Mouse (Mus musculus): ENCODE results near the gene Fntb. TPM values are rescaled to one million over a fixed set of nuclear protein-coding genes. Genes with fewer than 3 reads are reported as not detected.
A peak's percentile ranks its signal among the peaks of the same experiment; 100 is the strongest.

Fntb gene
- polyA plus RNA-seq, 1 experiment from 2014 or later = 18.9 TPM

GRCm38 (mm10) chr12:76924904-76925604 is 159.7 kb downstream of the Fntb start:
- H3K9me3 ChIP-seq (ENCODE audit: low read length) = no peaks in the 10 kb centered on the region
- ATAC-seq = no peak
- 89% methylated on average over 10 of the region's 10 CpGs for WGBS
- no peaks in the 10 kb centered on the region; the same call in 1 of the 2 replicates for H3K4me1 ChIP-seq (ENCODE audit: insufficient read depth, low read depth, low read length)
- TF ChIP-seq EP300 (IDR thresholded peaks at IDR 0.05) (no peak), CTCF (IDR thresholded peaks at IDR 0.05) (no peak)
- H3K4me2 ChIP-seq (replicated peaks; ENCODE audit: low read depth, low read length) = no peak overlapping the region
- no peak overlapping the region for H3K4me3 ChIP-seq (ENCODE audit: low read depth, low read length)
- H3K27ac ChIP-seq (ENCODE audit: low read length) = no peak overlapping the region
- H3K36me3 ChIP-seq (ENCODE audit: insufficient read depth, low read length) = peaks cover 5% of the 10 kb centered on the region; the same call in 1 of the 2 replicates
- no peak for DNase-seq (ENCODE audit: low spot score)
- no peak overlapping the region for H3K9ac ChIP-seq (replicated peaks; ENCODE audit: low read depth)
- no peaks in the 10 kb centered on the region for H3K27me3 ChIP-seq (replicated peaks; ENCODE audit: insufficient read depth, low read length)

GRCm38 (mm10) chr12:76926338-76926945 is 161.1 kb downstream of the Fntb start:
- TF ChIP-seq CTCF (IDR thresholded peaks at IDR 0.05) (no peak), EP300 (IDR thresholded peaks at IDR 0.05) (no peak)
- no peak overlapping the region for H3K27ac ChIP-seq (ENCODE audit: low read length)
- no peak overlapping the region for H3K9ac ChIP-seq (replicated peaks; ENCODE audit: low read depth)
- ATAC-seq (no peak), DNase-seq (ENCODE audit: low spot score) (no peak)
- WGBS = 63% methylated on average over 10 of the region's 10 CpGs
- no peaks in the 10 kb centered on the region; the same call in 1 of the 2 replicates for H3K36me3 ChIP-seq (ENCODE audit: insufficient read depth, low read length)
- no peak overlapping the region for H3K4me3 ChIP-seq (ENCODE audit: low read depth, low read length)
- no peaks in the 10 kb centered on the region for H3K9me3 ChIP-seq (ENCODE audit: low read length)
- no peaks in the 10 kb centered on the region for H3K27me3 ChIP-seq (replicated peaks; ENCODE audit: insufficient read depth, low read length)
- no peaks in the 10 kb centered on the region; the same call in 1 of the 2 replicates for H3K4me1 ChIP-seq (ENCODE audit: insufficient read depth, low read depth, low read length)
- H3K4me2 ChIP-seq (replicated peaks; ENCODE audit: low read depth, low read length) = no peak overlapping the region

GRCm38 (mm10) chr12:76927012-76927411 is 161.6 kb downstream of the Fntb start:
- no peaks in the 10 kb centered on the region for H3K9me3 ChIP-seq (ENCODE audit: low read length)
- DNase-seq (ENCODE audit: low spot score) = no peak
- no peak overlapping the region for H3K4me2 ChIP-seq (replicated peaks; ENCODE audit: low read depth, low read length)
- no peak overlapping the region for H3K4me3 ChIP-seq (ENCODE audit: low read depth, low read length)
- H3K4me1 ChIP-seq (ENCODE audit: insufficient read depth, low read depth, low read length) = no peaks in the 10 kb centered on the region; the same call in 1 of the 2 replicates
- no peak overlapping the region for H3K9ac ChIP-seq (replicated peaks; ENCODE audit: low read depth)
- H3K27ac ChIP-seq (ENCODE audit: low read length) = no peak overlapping the region
- TF ChIP-seq EP300 (IDR thresholded peaks at IDR 0.05) = no peak
- no peak for TF ChIP-seq CTCF (IDR thresholded peaks at IDR 0.05)
- no peaks in the 10 kb centered on the region; the same call in 1 of the 2 replicates for H3K36me3 ChIP-seq (ENCODE audit: insufficient read depth, low read length)
- ATAC-seq = no peak
- H3K27me3 ChIP-seq (replicated peaks; ENCODE audit: insufficient read depth, low read length) = no peaks in the 10 kb centered on the region
- WGBS = 75% methylated on average over 3 of the region's 3 CpGs

GRCm38 (mm10) chr12:76927539-76927938 is 162.2 kb downstream of the Fntb start:
- Histone ChIP-seq H3K9me3 (ENCODE audit: low read length) (no peaks in the 10 kb centered on the region), H3K27ac (ENCODE audit: low read length) (no peak overlapping the region), H3K9ac (replicated peaks; ENCODE audit: low read depth) (no peak overlapping the region), H3K4me2 (replicated peaks; ENCODE audit: low read depth, low read length) (no peak overlapping the region), H3K27me3 (replicated peaks; ENCODE audit: insufficient read depth, low read length) (no peaks in the 10 kb centered on the region), H3K4me1 (ENCODE audit: insufficient read depth, low read depth, low read length) (no peaks in the 10 kb centered on the region; the same call in 1 of the 2 replicates), H3K4me3 (ENCODE audit: low read depth, low read length) (no peak overlapping the region), H3K36me3 (ENCODE audit: insufficient read depth, low read length) (no peaks in the 10 kb centered on the region; the same call in 1 of the 2 replicates)
- WGBS = 62% methylated on average over 10 of the region's 10 CpGs
- ATAC-seq (peak; percentile 41), DNase-seq (ENCODE audit: low spot score) (peak; percentile 18)
- TF ChIP-seq EP300 (IDR thresholded peaks at IDR 0.05) (no peak), CTCF (IDR thresholded peaks at IDR 0.05) (no peak)

- TF ChIP-seq EP300 (IDR thresholded peaks at IDR 0.05) = no peak
- TF ChIP-seq CTCF (IDR thresholded peaks at IDR 0.05) = no peak
- H3K27ac ChIP-seq (ENCODE audit: low read length) = no peak overlapping the region
- H3K9ac ChIP-seq (replicated peaks; ENCODE audit: low read depth) = no peak overlapping the region
- no peaks in the 10 kb centered on the region for H3K4me1 ChIP-seq (ENCODE audit: insufficient read depth, low read depth, low read length)
- no peak for DNase-seq (ENCODE audit: low spot score)
- no peaks in the 10 kb centered on the region for H3K9me3 ChIP-seq (ENCODE audit: low read length)
- no peak overlapping the region for H3K4me3 ChIP-seq (ENCODE audit: low read depth, low read length)
- no peak for ATAC-seq
- 66% methylated on average over 6 of the region's 6 CpGs for WGBS
- no peak overlapping the region for H3K4me2 ChIP-seq (replicated peaks; ENCODE audit: low read depth, low read length)
- H3K27me3 ChIP-seq (replicated peaks; ENCODE audit: insufficient read depth, low read length) = no peaks in the 10 kb centered on the region
- H3K36me3 ChIP-seq (ENCODE audit: insufficient read depth, low read length) = peaks cover 8% of the 10 kb centered on the region; the same call in 1 of the 2 replicates
These were observed 164.8 kb downstream of the Fntb start for GRCm38 (mm10) chr12:76930177-76930576.
